Mouse (Mus musculus): ENCODE results near the gene Hist2h3c2.

Gene Hist2h3c2

DNA sequence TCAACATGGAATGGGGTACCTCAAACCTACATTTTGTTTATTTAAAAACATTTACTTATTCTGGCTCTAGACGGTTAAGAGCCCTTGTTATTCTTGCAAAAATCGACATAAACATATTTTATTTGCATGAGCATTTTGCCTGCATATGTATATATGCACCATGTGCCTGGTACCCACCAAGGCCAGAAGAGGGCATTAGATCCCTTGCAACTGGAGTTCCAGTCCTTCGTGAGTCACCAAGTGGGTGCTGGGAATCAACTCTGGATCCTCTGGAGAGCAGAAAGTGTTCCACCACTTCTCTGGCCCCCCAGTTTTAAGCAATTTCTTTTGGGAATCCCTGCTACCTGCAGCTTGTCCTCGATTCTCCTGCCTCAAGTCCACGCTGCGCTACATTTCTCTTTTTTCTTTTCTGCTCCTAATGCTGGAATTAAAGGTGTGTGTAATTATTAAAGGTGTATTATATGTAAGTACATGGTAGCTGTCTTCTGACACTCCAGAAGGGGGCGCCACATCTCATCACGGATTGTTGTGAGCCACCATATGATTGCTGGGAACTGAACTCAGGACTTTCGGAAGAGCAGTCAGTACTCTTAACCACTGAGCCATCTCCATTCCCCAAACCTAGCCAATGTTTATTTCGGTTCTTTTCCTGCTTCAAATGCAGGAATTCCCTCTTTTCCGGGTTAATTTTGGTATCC, 43.2 kb downstream of the Hist2h3c2 start:
- DNase-seq: no peak

DNA sequence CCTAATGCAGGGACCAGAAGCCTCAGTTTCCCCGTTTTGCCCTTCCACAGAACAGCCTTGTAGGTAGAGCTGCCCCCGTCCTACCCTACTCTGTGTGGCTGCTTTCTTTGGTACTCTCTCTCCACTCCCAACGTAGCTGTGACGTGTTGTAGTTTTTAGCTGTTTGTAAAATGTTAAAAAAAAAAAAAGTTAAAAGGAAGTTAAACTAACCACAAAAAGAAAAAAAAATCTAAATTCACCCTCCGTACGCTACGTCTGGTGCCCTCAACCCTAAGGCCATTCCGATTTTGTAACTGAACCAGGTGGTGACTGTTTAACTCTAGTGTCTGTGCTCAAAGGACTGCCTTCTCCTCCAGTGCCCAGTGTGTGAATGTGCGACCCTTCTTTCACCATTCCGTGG, 44.0 kb downstream of the Hist2h3c2 start:
- no peak for DNase-seq

DNA sequence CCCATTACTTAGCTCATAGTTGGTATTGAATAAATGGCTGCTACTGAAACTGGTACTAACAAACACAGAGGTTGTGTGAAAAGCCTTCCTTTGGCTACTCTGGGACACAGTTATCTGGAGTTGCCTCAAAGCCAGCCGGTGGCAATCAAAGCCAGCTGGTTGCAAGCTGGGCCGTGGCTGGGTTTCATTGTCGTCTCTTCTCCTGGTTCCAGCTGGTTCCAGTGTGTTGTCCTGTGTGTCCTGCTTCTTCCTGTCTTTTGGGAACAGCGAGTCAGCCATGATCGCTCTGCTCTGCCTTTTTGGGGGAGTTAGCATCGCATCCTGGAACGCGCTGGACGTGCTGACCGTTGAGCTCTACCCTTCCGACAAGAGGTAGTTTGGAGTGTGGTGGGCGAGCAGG, 46.0 kb downstream of the Hist2h3c2 start:
- DNase-seq: no peak
